Comparison of ENCODE assay signal across 29 mouse cellular contexts in genomic region chr16:87267517-87267916, GRCm38 (mm10).
DNase-seq lines count a peak whose midpoint lies in the region; ATAC-seq and TF ChIP-seq lines count a peak whose summit lies in the region.
"Had no signal": no experiment of that assay in that cellular context is flagged by ENCODE, and none has a peak within 500 bp of the region (broad histone marks: within the 10 kb centered on the region; RNA-seq: fewer than 3 reads in every experiment).

No protein-coding gene starts in this region.

- WGBS in heart, embryonic 13.5 days, result 69% methylated on average over 4 of the region's 4 CpGs
- 78% methylated on average over 4 of the region's 4 CpGs for WGBS in intestine, postnatal 0 days
- WGBS in intestine, embryonic 16.5 days, result 86% methylated on average over 4 of the region's 4 CpGs
- WGBS in neural tube, embryonic 15.5 days, result 94% methylated on average over 4 of the region's 4 CpGs

- H3K9ac ChIP-seq in heart, embryonic 13.5 days, result no peak overlapping the region
- no peak overlapping the region for H3K9ac ChIP-seq in intestine, postnatal 0 days (ENCODE audit: low read depth, low read length)
- H3K9ac ChIP-seq in intestine, embryonic 16.5 days (ENCODE audit: low read depth, low read length), result no peak overlapping the region
- no peak overlapping the region for H3K9ac ChIP-seq in neural tube, embryonic 15.5 days (replicated peaks)
- H3K9ac ChIP-seq: forebrain, embryonic 12.5 days; forebrain, postnatal 0 days; hindbrain, embryonic 12.5 days; intestine, embryonic 15.5 days; limb, embryonic 15.5 days; liver, embryonic 13.5 days; neural tube, embryonic 12.5 days had no signal

- no peaks in the 10 kb centered on the region for H3K27me3 ChIP-seq in heart, embryonic 13.5 days (replicated peaks)
- H3K27me3 ChIP-seq in intestine, postnatal 0 days (replicated peaks; ENCODE audit: control insufficient read depth, insufficient read depth, low read length), result no peaks in the 10 kb centered on the region
- no peaks in the 10 kb centered on the region for H3K27me3 ChIP-seq in intestine, embryonic 16.5 days (replicated peaks; ENCODE audit: control insufficient read depth, insufficient read depth, low read length)
- H3K27me3 ChIP-seq in neural tube, embryonic 15.5 days (replicated peaks), result no peaks in the 10 kb centered on the region
- H3K27me3 ChIP-seq: CH12.LX; forebrain, embryonic 12.5 days; hindbrain, embryonic 12.5 days; intestine, embryonic 15.5 days; limb, embryonic 15.5 days; liver, embryonic 13.5 days; neural tube, embryonic 12.5 days had no signal

- H3K4me1 ChIP-seq in heart, embryonic 13.5 days, result peaks cover 34% of the 10 kb centered on the region
- H3K4me1 ChIP-seq in intestine, postnatal 0 days (replicated peaks; ENCODE audit: control insufficient read depth, insufficient read depth, low read length), result no peaks in the 10 kb centered on the region
- H3K4me1 ChIP-seq in intestine, embryonic 16.5 days (ENCODE audit: control insufficient read depth, insufficient read depth, low read length), result peaks cover 5% of the 10 kb centered on the region; the same call in 1 of the 2 replicates
- H3K4me1 ChIP-seq in neural tube, embryonic 15.5 days, result no peaks in the 10 kb centered on the region
- H3K4me1 ChIP-seq: limb, embryonic 10.5 days; liver, embryonic 13.5 days; neural tube, embryonic 12.5 days had no signal

- no peak for DNase-seq in heart, postnatal 14 days
- DNase-seq in 3T3-L1 (ENCODE audit: low read depth, low spot score) (peak; percentile 53), NIH3T3 (ENCODE audit: low read depth) (peak; percentile 25)
- DNase-seq: adrenal gland, adult 8-10 months; cerebellum, adult 2 months; cerebellum, postnatal 14 days; forebrain, postnatal 0 days; gastrocnemius, postnatal 10 days; kidney, postnatal 14 days; layer of hippocampus, adult 9-11 months; liver, embryonic 13.5 days; lung, adult 2 months; right cerebral cortex, postnatal 4 days; thymus, adult 18-20 months; thymus, postnatal 25 days had no signal

- TF ChIP-seq CTCF in intestine, postnatal 0 days (IDR thresholded peaks at IDR 0.05; ENCODE audit: low read depth), result peak; percentile 22; the same call in 1 of the 2 replicates

- ATAC-seq in heart, embryonic 13.5 days (ENCODE audit: extremely low read depth, insufficient number of reproducible peaks, low FRiP score, low TSS enrichment), result no peak
- no peak for ATAC-seq in intestine, postnatal 0 days
- no peak for ATAC-seq in intestine, embryonic 16.5 days
- ATAC-seq in neural tube, embryonic 15.5 days (ENCODE audit: low FRiP score), result no peak
- ATAC-seq: forebrain, postnatal 0 days; hindbrain, postnatal 0 days; intestine, embryonic 15.5 days; midbrain, embryonic 16.5 days had no signal

- no peaks in the 10 kb centered on the region for H3K9me3 ChIP-seq in heart, embryonic 13.5 days
- no peaks in the 10 kb centered on the region for H3K9me3 ChIP-seq in intestine, postnatal 0 days (ENCODE audit: control insufficient read depth)
- no peaks in the 10 kb centered on the region for H3K9me3 ChIP-seq in intestine, embryonic 16.5 days (ENCODE audit: control insufficient read depth, low read length)
- H3K9me3 ChIP-seq in neural tube, embryonic 15.5 days (replicated peaks), result no peaks in the 10 kb centered on the region
- H3K9me3 ChIP-seq: forebrain, embryonic 12.5 days; hindbrain, embryonic 12.5 days; intestine, embryonic 15.5 days; limb, embryonic 10.5 days; limb, embryonic 15.5 days; liver, embryonic 13.5 days; neural tube, embryonic 12.5 days had no signal

- intact Hi-C loops in heart, postnatal 14 days (cut with DNase I), result no loop called here

- H3K36me3 ChIP-seq in heart, embryonic 13.5 days, result no peaks in the 10 kb centered on the region
- no peaks in the 10 kb centered on the region for H3K36me3 ChIP-seq in intestine, postnatal 0 days (ENCODE audit: control insufficient read depth, insufficient read depth)
- H3K36me3 ChIP-seq in intestine, embryonic 16.5 days (ENCODE audit: control insufficient read depth, insufficient read depth, low read length), result no peaks in the 10 kb centered on the region
- H3K36me3 ChIP-seq in neural tube, embryonic 15.5 days, result no peaks in the 10 kb centered on the region
- H3K36me3 ChIP-seq: forebrain, embryonic 12.5 days; hindbrain, embryonic 12.5 days; intestine, embryonic 15.5 days; limb, embryonic 10.5 days; limb, embryonic 15.5 days; liver, embryonic 13.5 days; neural tube, embryonic 12.5 days had no signal

- peak overlapping the region; percentile 72 for H3K27ac ChIP-seq in heart, embryonic 13.5 days (replicated peaks)
- H3K27ac ChIP-seq in intestine, postnatal 0 days (ENCODE audit: low read depth, low read length), result no peak overlapping the region
- no peak overlapping the region for H3K27ac ChIP-seq in intestine, embryonic 16.5 days (ENCODE audit: low read length)
- H3K27ac ChIP-seq in neural tube, embryonic 15.5 days (replicated peaks), result no peak overlapping the region
- H3K27ac ChIP-seq: forebrain, embryonic 12.5 days; hindbrain, embryonic 12.5 days; hindbrain, postnatal 0 days; intestine, embryonic 15.5 days; limb, embryonic 10.5 days; limb, embryonic 15.5 days; liver, embryonic 13.5 days; neural tube, embryonic 12.5 days had no signal

- no peak overlapping the region for H3K4me2 ChIP-seq in heart, embryonic 13.5 days
- no peak overlapping the region for H3K4me2 ChIP-seq in intestine, postnatal 0 days (replicated peaks; ENCODE audit: low read depth)
- H3K4me2 ChIP-seq in intestine, embryonic 16.5 days (ENCODE audit: low read depth, low read length), result no peak overlapping the region
- H3K4me2 ChIP-seq in neural tube, embryonic 15.5 days, result no peak overlapping the region
- H3K4me2 ChIP-seq: forebrain, embryonic 12.5 days; hindbrain, embryonic 12.5 days; intestine, embryonic 15.5 days; limb, embryonic 15.5 days; liver, embryonic 13.5 days; midbrain, embryonic 11.5 days; neural tube, embryonic 12.5 days had no signal

- no peak overlapping the region for H3K4me3 ChIP-seq in heart, embryonic 13.5 days
- H3K4me3 ChIP-seq in intestine, postnatal 0 days (ENCODE audit: low read depth, low read length), result no peak overlapping the region
- H3K4me3 ChIP-seq in intestine, embryonic 16.5 days (ENCODE audit: low read length), result no peak overlapping the region
- no peak overlapping the region for H3K4me3 ChIP-seq in neural tube, embryonic 15.5 days (replicated peaks)
- H3K4me3 ChIP-seq: forebrain, embryonic 12.5 days; hindbrain, embryonic 12.5 days; intestine, embryonic 15.5 days; limb, embryonic 10.5 days; limb, embryonic 15.5 days; liver, embryonic 13.5 days; neural tube, embryonic 12.5 days had no signal

Comparison
In these comparisons a context has a peak if more than half of its experiments do, and no peak if none do; other contexts are left out.
1. DNase-seq: peak in 3T3-L1 (single experiment) and NIH3T3 (single experiment); none in heart, postnatal 14 days (0 of 2).